Mouse (Mus musculus) MEL (cell line): Measurements from ENCODE around the gene Mrpl38. TPM values are rescaled to one million over a fixed set of nuclear protein-coding genes. Genes with fewer than 3 reads are reported as not detected.

Experiments
- DNase-seq: peaks from one replicate; pipeline ENCODE4 v3.0.0; 2011; ENCODE audit warnings: low read depth, low spot score
- H3K27ac ChIP-seq: 2 replicates; pipeline ENCODE4 v1.5.1; 2012; ENCODE audit warnings: low read depth, mild to moderate bottlenecking, control low read depth, low read length, moderate library complexity; ENCODE audit not compliant: control insufficient read depth
- H3K27me3 ChIP-seq, 2 experiments: fragments of 150-350 bp in 1 of 2; sonication (generic) in 1 of 2; 2 replicates each; pipeline ENCODE4 v1.6.1; 2012; ENCODE audit warnings: low read length in 2 of 2, mild to moderate bottlenecking in 2 of 2, improper control_type of control experiment in 1 of 2, moderate library complexity in 1 of 2; ENCODE audit not compliant: insufficient read depth in 2 of 2, control insufficient read depth in 1 of 2
- H3K36me3 ChIP-seq, 2 experiments: 2 replicates each; pipeline ENCODE4 v1.6.1; 2012 to 2014; ENCODE audit warnings: low read length in 2 of 2, improper control_type of control experiment in 1 of 2, inconsistent platforms in 1 of 2, mild to moderate bottlenecking in 1 of 2; ENCODE audit not compliant: insufficient read depth in 2 of 2, control insufficient read depth in 1 of 2
- H3K4me1 ChIP-seq, 2 experiments: fragments of 150-350 bp in 1 of 2; sonication (generic) in 1 of 2; 2 replicates each; pipeline ENCODE4 v1.6.1; 2012; ENCODE audit warnings: low read length in 2 of 2, improper control_type of control experiment in 1 of 2, mild to moderate bottlenecking in 1 of 2; ENCODE audit not compliant: insufficient read depth in 2 of 2, control insufficient read depth in 1 of 2
- H3K4me3 ChIP-seq, 2 experiments: fragments of 150-350 bp in 1 of 2; sonication (generic) in 1 of 2; 2 replicates each; pipeline ENCODE4 v1.5.1; 2012; ENCODE audit warnings: low read depth in 2 of 2, low read length in 2 of 2, mild to moderate bottlenecking in 2 of 2, moderate library complexity in 2 of 2, control low read depth in 1 of 2, improper control_type of control experiment in 1 of 2; ENCODE audit not compliant: control insufficient read depth in 1 of 2, insufficient read depth in 1 of 2
- H3K79me2 ChIP-seq: 2 replicates; pipeline ENCODE4 v1.6.1; 2012; ENCODE audit warnings: mild to moderate bottlenecking, low read length, moderate library complexity; ENCODE audit not compliant: control insufficient read depth, poor library complexity, insufficient read depth
- H3K9ac ChIP-seq: 2 replicates; pipeline ENCODE4 v1.6.1; 2012; ENCODE audit warnings: low read depth, mild to moderate bottlenecking, control low read depth, low read length, moderate library complexity; ENCODE audit not compliant: control insufficient read depth, poor library complexity, severe bottlenecking
- H3K9me3 ChIP-seq: fragments of 150-350 bp; sonication (generic); replicated peaks from 2 replicates; pipeline ENCODE4 v1.6.1; 2012; ENCODE audit warnings: mild to moderate bottlenecking, low read length, improper control_type of control experiment, moderate library complexity; ENCODE audit not compliant: insufficient read depth
- CHD2 ChIP-seq: IDR thresholded peaks from 2 replicates; pipeline ENCODE4 v1.6.1; 2011; ENCODE audit warnings: low read length, improper control_type of control experiment
- CTCF ChIP-seq, 3 experiments: IDR thresholded peaks in 2 of 3; conservative IDR thresholded peaks in 1 of 3; 2 replicates each; pipeline ENCODE4 v1.5.1; 2011 to 2012; ENCODE audit warnings: low read length in 3 of 3, low read depth in 2 of 3, mild to moderate bottlenecking in 2 of 3, improper control_type of control experiment in 1 of 3, inconsistent platforms in 1 of 3, mixed read lengths in 1 of 3, moderate library complexity in 1 of 3; ENCODE audit not compliant: control insufficient read depth in 1 of 3, insufficient read depth in 1 of 3, poor library complexity in 1 of 3, severe bottlenecking in 1 of 3
- E2F4 ChIP-seq: IDR thresholded peaks from 2 replicates; pipeline ENCODE4 v1.6.1; 2011; ENCODE audit warnings: low read depth, low read length, improper control_type of control experiment, borderline replicate concordance
- ELF1 ChIP-seq: IDR thresholded peaks from 2 replicates; pipeline ENCODE4 v1.6.1; 2014; ENCODE audit warnings: low read depth, mild to moderate bottlenecking, inconsistent platforms, low read length, improper control_type of control experiment, moderate library complexity
- EP300 ChIP-seq, 2 experiments: IDR thresholded peaks; 2 replicates each; pipeline ENCODE4 v1.6.1; 2011; ENCODE audit warnings: improper control_type of control experiment in 2 of 2, low read length in 2 of 2, low read depth in 1 of 2, mild to moderate bottlenecking in 1 of 2
- GABPA ChIP-seq: IDR thresholded peaks from 2 replicates; pipeline ENCODE4 v1.6.1; 2012; ENCODE audit warnings: low read depth, mild to moderate bottlenecking, inconsistent platforms, low read length, improper control_type of control experiment, moderate library complexity
- GATA1 ChIP-seq: IDR thresholded peaks from 2 replicates; pipeline ENCODE4 v1.6.1; 2011; ENCODE audit warnings: low read depth, low read length, improper control_type of control experiment
- MAFK ChIP-seq: IDR thresholded peaks from 2 replicates; pipeline ENCODE4 v1.6.1; 2011; ENCODE audit warnings: low read depth, mild to moderate bottlenecking, low read length, improper control_type of control experiment, borderline replicate concordance
- MAZ ChIP-seq: IDR thresholded peaks from 2 replicates; pipeline ENCODE4 v1.6.1; 2012; ENCODE audit warnings: low read depth, mild to moderate bottlenecking, inconsistent platforms, low read length, improper control_type of control experiment
- MEF2A ChIP-seq: IDR thresholded peaks from 2 replicates; pipeline ENCODE4 v1.6.1; 2014; ENCODE audit warnings: low read depth, mild to moderate bottlenecking, inconsistent platforms, low read length, improper control_type of control experiment; ENCODE audit not compliant: poor library complexity, insufficient replicate concordance, severe bottlenecking; ENCODE audit errors: extremely low read depth
- MXI1 ChIP-seq: IDR thresholded peaks from 2 replicates; pipeline ENCODE4 v1.6.1; 2011; ENCODE audit warnings: mild to moderate bottlenecking, low read depth, low read length, improper control_type of control experiment
- MYB ChIP-seq: IDR thresholded peaks from 2 replicates; pipeline ENCODE4 v1.6.1; 2011; ENCODE audit warnings: mild to moderate bottlenecking, low read depth, low read length, improper control_type of control experiment
- NRF1 ChIP-seq: IDR thresholded peaks from 2 replicates; pipeline ENCODE4 v1.6.1; 2014; ENCODE audit warnings: low read depth, mild to moderate bottlenecking, inconsistent platforms, low read length, improper control_type of control experiment, moderate library complexity; ENCODE audit not compliant: poor library complexity, insufficient read depth, severe bottlenecking
- POLR2AphosphoS5 ChIP-seq: IDR thresholded peaks from 2 replicates; pipeline ENCODE4 v1.6.1; 2012; ENCODE audit warnings: low read depth, borderline replicate concordance, mild to moderate bottlenecking, inconsistent platforms, low read length, moderate library complexity, mixed read lengths
- RAD21 ChIP-seq: IDR thresholded peaks from 2 replicates; pipeline ENCODE4 v1.6.1; 2011; ENCODE audit warnings: mild to moderate bottlenecking, low read depth, low read length, improper control_type of control experiment
- SMC3 ChIP-seq: IDR thresholded peaks from 2 replicates; pipeline ENCODE4 v1.6.1; 2011; ENCODE audit warnings: low read depth, low read length, improper control_type of control experiment
- TBP ChIP-seq: IDR thresholded peaks from 2 replicates; pipeline ENCODE4 v1.8.0; 2011; ENCODE audit warnings: low read depth, low read length, improper control_type of control experiment
- TCF12 ChIP-seq: IDR thresholded peaks from 2 replicates; pipeline ENCODE4 v1.6.1; 2014; ENCODE audit warnings: low read depth, mild to moderate bottlenecking, inconsistent platforms, low read length, improper control_type of control experiment, moderate library complexity
- UBTF ChIP-seq: IDR thresholded peaks from 2 replicates; pipeline ENCODE4 v1.6.1; 2012; ENCODE audit warnings: low read depth, mild to moderate bottlenecking, inconsistent platforms, low read length, improper control_type of control experiment, moderate library complexity, borderline replicate concordance; ENCODE audit not compliant: insufficient read depth
- USF1 ChIP-seq: IDR thresholded peaks from 2 replicates; pipeline ENCODE4 v1.6.1; 2014; ENCODE audit warnings: low read depth, mild to moderate bottlenecking, inconsistent platforms, low read length, improper control_type of control experiment, moderate library complexity
- ZNF384 ChIP-seq: IDR thresholded peaks from 2 replicates; pipeline ENCODE4 v1.6.1; 2012; ENCODE audit warnings: low read depth, mild to moderate bottlenecking, inconsistent platforms, low read length, improper control_type of control experiment
- polyA plus RNA-seq, 2 experiments: library from polyadenylated mRNA; stranded (reverse) in 1 of 2; unstranded in 1 of 2; fragments of >175 nt in 1 of 2; fragments of >200 nt in 1 of 2; gene quantifications; 2 replicates each; pipeline versions ENCODE4 v1.2.1 to v1.2.4; 2012; ENCODE audit warnings: low replicate concordance in 2 of 2, low read depth in 1 of 2; ENCODE audit not compliant: insufficient read length in 2 of 2, insufficient read depth in 1 of 2, missing spikeins in 1 of 2
- total RNA-seq: library from RNA; depleted of rRNA; stranded (reverse); fragments of 300-350 nt; gene quantifications from 2 replicates; pipeline ENCODE4 v1.2.3, GENCODE M21; 2012

The Mrpl38 gene
- total and polyA plus RNA-seq, 3 experiments = 105 to 157 TPM; not detected in 1

- Histone ChIP-seq H3K27me3 (no peaks in the 10 kb centered on the region), H3K79me2 (no peaks in the 10 kb centered on the region), H3K27ac (no peak overlapping the region), H3K4me3 (no peak overlapping the region), H3K4me1 (peaks cover 9 to 10% of the 10 kb centered on the region in 2 experiments), H3K36me3 (peaks cover 0 to 8% of the 10 kb centered on the region in 2 experiments; a peak in 2 of 4 replicates), H3K9me3 (no peaks in the 10 kb centered on the region), H3K9ac (no peak overlapping the region)
- no peak for DNase-seq
- TF ChIP-seq CTCF (IDR thresholded peaks at IDR 0.05 in 2 of 3, conservative IDR thresholded peaks at IDR 0.05 in 1 of 3; ENCODE audit: control insufficient read depth in 1 of 3, insufficient read depth in 1 of 3, low read depth in 2 of 3, low read length in 3 of 3, poor library complexity in 1 of 3, severe bottlenecking in 1 of 3) (no peak), USF1 (no peak), ELF1 (no peak), ZNF384 (no peak), UBTF (no peak), GABPA (no peak), NRF1 (no peak), SMC3 (no peak), MEF2A (no peak), MXI1 (no peak), MAFK (no peak), CHD2 (no peak), MAZ (no peak), EP300 (IDR thresholded peaks at IDR 0.05; ENCODE audit: low read depth in 1 of 2, low read length in 2 of 2) (no peak), E2F4 (no peak), TCF12 (no peak), POLR2AphosphoS5 (no peak), GATA1 (no peak)
These were observed 32.3 kb downstream of the Mrpl38 start for GRCm38 (mm10) chr11:116106154-116106962.

GRCm38 (mm10) chr11:116105065-116105464 lies 33.6 kb downstream of the Mrpl38 start:
- Histone ChIP-seq H3K4me3 (no peak overlapping the region), H3K27me3 (no peaks in the 10 kb centered on the region), H3K4me1 (peaks cover 9 to 16% of the 10 kb centered on the region in 2 experiments), H3K36me3 (peaks cover 0 to 12% of the 10 kb centered on the region in 2 experiments; a peak in 2 of 4 replicates), H3K27ac (no peak overlapping the region), H3K9me3 (no peaks in the 10 kb centered on the region), H3K79me2 (no peaks in the 10 kb centered on the region), H3K9ac (no peak overlapping the region)
- DNase-seq = no peak
- no peak for TF ChIP-seq MYB
- TF ChIP-seq GATA1 = peak; percentile 36
- TF ChIP-seq ZNF384 = no peak
- TF ChIP-seq TCF12 = no peak
- TF ChIP-seq RAD21 = no peak
- peak; percentile 90 for TF ChIP-seq TBP
